Mouse (Mus musculus): ENCODE measurements at regions not wholly inside any gene's neighbourhood (a gene's known extent, or its start where the extent isn't known, plus 50 kb on each side); places are given as distances from the start of the nearest gene placed in this dataset.

- DNase-seq (ENCODE audit: low read depth, low spot score) = no peak
Measured at GRCm38 (mm10) chr7:89088141-89088540, 315.9 kb downstream of the Tmem135 start.

DNA sequence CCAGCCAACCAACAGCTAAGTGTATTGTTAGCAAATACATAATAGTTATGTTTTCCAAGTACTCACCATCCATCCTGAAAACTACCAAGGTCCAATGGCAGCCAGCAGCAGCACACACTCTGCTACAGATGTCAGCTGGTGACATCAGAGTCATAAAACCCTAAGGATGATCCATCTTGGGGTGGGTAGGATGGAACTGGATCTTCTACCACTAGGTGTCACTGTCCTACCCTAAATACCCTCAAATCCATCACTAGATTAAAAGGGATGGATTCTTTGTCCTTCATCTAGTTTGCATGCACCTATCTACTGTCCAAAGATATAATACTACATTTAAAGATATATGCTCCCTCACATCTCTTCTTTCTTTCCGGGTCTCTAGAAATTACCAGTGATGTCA is 317.7 kb downstream of the Tmem135 start:
- peak; percentile 46 for DNase-seq (ENCODE audit: low read depth, low spot score)

GRCm38 (mm10) chr7:89073939-89074690 is 329.9 kb downstream of the Tmem135 start:
- no peak for DNase-seq (ENCODE audit: low read depth, low spot score)

DNA sequence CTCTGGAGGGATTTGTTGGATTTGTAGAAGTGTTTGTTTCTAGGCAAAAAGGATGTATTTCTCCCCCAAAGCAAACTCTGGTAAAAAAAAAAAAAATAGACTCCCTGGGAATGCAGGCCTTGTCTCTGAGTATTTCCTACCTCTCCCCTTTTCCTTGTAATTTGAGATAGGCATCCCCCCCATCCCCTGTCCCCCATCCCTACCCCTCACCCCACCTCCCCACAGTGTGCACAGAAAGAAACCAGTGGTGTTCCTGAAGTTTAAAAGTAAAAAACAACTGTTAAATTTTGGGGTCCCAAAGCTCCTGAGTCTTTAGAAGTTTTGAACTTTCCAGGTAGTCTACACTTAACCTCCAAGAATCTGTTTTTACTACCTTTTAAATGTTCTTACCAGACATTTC is 334.0 kb downstream of the Tmem135 start:
- DNase-seq (ENCODE audit: low read depth, low spot score) = no peak

GRCm38 (mm10) chr7:89064462-89064861 is 339.6 kb downstream of the Tmem135 start:
- no peak for DNase-seq (ENCODE audit: low read depth, low spot score)

- DNase-seq (ENCODE audit: low read depth, low spot score) = no peak
Measured at GRCm38 (mm10) chr7:89063630-89064029, 340.4 kb downstream of the Tmem135 start.

DNA sequence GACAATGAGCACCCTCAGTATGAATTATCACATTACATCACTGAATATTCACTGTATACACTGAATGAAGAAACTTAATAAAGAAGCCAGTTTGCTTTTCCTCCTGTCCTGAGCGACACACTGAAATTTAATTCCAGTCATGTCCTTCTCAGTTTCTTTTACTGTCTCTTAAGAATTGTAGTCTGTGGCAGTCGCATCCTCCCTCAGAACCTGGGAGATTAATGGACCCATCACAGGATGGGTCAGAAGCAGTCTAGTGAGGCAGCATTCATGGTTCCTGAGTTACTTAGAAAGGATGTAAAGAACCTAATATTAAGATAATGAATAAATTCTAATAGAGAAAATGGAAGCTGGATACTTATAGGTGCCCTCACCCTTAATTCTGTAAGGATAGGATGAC is 349.5 kb downstream of the Tmem135 start:
- DNase-seq (ENCODE audit: low read depth, low spot score) = no peak

- no peak for DNase-seq (ENCODE audit: low read depth, low spot score)
Measured at GRCm38 (mm10) chr7:89051240-89051639, 352.8 kb downstream of the Tmem135 start.

DNA sequence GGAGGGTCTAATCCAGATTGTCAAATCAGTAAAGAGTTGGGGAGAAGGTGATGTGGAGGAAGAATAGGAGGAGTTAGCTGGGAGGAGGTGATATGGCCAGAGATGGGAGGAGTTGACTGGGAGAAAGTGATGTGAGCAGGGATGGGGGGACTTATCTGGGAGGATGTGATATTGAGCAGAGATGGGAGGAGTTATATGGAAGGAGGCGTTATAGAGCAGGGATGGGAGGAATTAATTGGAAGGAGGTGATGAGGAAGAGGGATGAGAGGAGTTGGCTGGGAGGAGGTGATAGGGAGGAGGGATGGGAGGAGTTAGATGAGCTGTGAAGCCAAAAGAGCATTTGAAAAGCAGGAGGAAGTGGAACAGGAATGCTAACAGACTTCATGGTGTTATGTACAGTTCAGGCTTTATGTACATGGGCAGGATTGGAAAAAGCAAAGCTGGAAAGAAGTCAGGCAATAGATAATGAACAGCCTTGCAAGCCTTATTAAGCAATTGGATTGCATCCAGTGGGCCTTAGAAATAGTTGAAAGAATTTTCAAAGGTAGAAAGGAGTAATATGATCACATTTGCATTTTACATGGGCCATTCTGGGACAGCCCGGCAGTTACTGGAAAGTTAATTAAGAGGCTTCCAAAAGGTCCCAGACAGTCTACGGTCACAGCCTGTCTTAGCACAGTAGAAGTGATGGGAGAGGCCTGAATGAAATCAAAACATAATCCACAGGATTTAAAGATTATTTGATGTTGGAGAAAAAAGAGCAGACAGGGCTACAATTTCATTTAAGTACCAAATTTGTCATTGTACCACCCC is 357.4 kb downstream of the Tmem135 start:
- DNase-seq (ENCODE audit: low read depth, low spot score) = no peak

DNA sequence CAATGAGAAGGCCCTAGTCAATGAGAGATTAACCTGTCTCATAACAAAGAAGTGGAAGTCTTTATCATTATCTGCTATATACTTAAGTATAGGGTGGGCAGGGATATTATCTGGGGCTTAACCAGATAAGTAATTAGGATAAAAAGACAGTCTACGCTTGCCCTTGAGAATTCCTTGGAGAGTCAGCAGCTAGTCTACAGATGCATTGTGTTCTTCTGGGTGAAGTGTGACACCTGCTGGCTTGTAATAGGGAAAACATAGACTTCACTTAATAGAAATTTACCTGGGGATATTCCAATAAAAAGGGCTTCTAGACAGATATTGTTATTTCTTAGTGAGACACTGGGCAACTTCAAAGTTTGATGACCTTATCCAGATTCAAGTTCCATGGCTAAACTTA is 361.0 kb downstream of the Tmem135 start:
- no peak for DNase-seq (ENCODE audit: low read depth, low spot score)

- no peak for DNase-seq (ENCODE audit: low read depth, low spot score)
Measured at GRCm38 (mm10) chr7:89041287-89041686, 362.7 kb downstream of the Tmem135 start.

DNA sequence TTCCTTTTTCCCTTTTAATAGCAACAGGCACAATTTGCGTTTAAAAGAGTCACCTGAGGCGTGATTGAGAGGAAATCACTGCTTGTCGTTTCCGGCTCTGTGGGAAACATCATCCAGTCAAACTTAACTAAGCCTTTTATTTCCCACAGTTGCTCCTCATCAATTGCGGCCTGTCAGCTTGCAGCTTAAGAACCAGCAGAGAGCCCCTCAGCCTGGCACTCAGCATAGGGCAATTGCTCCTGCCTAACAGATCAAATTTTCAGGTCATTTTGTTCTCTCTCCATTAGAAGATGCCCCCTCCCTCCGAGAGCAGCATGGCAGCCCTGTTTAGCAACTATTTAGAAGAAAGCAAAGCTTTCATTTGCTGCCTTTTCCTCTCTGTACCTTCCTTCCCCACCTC is 363.9 kb downstream of the Tmem135 start:
- DNase-seq (ENCODE audit: low read depth, low spot score) = peak; percentile 5

DNA sequence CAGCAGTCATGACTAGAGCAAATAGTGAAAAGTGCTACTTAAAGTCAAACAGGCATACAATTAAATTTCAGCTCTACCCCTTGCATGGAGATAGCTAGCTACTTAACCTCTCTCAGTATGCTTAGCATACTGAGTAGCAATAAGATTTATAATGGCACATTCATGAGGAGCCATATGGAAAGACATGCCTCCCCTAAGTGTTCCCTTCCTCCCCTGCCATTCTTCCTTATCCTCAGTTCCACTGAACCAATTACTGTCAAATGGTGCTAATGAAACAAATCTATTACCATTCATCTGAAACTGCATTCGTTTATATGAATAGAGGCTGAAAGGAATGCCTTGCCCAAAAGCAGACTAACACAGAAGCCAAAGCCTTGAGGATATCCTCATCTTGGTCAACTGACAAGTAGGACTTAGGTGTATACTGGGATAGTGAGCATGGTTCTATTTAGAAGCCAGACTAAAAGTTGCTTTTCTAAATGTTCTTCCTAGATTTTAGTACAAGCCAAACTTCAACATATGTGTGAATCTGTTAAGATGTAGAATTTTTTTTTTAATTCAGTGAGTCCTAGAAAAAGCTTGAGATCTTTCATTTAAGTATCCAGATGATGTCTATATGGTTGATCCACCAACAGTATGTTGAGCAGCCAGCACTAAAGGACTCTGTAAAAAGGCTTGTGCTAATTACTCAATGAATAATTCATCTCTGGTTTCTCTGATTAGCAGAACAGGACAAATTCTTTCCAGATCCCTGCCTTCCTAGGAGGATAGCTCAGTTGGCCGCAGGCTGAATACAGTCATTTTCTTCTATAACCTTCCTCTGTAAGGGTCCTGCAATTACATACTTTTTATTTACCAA is 368.7 kb downstream of the Tmem135 start:
- DNase-seq (ENCODE audit: low read depth, low spot score) = no peak

- no peak for DNase-seq (ENCODE audit: low read depth, low spot score)
Measured at GRCm38 (mm10) chr7:89023230-89024030, 380.6 kb downstream of the Tmem135 start.

DNA sequence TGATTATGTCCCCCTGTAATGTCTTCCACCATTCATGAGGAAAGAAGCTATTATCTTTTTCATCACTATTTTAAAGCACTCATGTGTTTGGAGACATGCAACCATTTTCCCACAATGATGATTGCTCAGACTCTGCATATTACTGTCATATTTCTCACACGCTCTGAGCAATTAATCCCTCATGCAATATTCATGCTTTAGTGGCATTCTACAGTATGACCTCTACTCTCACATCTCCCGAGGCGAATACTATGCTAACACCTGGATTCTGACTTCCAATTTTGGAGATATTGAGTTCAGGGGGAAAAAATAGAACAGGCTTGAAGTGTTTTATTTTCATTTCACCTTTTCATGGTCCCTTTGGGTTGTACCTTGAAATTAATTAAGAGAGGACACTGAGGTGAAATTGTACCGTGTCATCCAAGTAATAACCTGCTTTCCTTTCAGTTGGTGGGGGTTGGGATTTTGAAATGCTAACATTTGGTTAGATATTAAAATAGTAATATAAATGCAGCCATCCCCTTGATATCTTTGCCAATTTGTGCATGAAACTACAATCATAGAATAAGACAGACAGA is 405.1 kb downstream of the Tmem135 start:
- no peak for DNase-seq (ENCODE audit: low read depth, low spot score)

GRCm38 (mm10) chr7:88997815-88998477 is 406.1 kb downstream of the Tmem135 start:
- no peak for DNase-seq (ENCODE audit: low read depth, low spot score)

- no peak for DNase-seq (ENCODE audit: low read depth, low spot score)
Measured at GRCm38 (mm10) chr7:88974436-88974835, 429.6 kb downstream of the Tmem135 start.

DNA sequence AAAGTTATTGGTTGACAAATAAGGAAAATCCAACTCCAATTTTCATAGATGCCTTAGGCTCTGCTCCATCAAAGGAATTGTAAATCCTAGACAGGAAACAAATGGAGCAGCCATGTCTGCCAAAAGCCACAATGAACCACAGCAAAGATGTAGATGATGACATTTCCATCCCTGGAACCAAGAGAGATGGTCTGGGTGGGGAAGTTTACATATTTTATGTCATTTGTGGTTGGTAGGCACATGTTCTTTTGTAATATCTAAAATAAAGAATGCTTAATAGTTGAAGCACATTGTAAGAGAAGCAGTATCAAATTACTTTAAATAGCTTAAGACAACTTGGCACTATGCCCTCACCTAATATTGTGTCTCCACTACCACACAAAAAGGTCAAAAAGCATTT is 443.2 kb downstream of the Tmem135 start:
- DNase-seq (ENCODE audit: low read depth, low spot score) = no peak

DNA sequence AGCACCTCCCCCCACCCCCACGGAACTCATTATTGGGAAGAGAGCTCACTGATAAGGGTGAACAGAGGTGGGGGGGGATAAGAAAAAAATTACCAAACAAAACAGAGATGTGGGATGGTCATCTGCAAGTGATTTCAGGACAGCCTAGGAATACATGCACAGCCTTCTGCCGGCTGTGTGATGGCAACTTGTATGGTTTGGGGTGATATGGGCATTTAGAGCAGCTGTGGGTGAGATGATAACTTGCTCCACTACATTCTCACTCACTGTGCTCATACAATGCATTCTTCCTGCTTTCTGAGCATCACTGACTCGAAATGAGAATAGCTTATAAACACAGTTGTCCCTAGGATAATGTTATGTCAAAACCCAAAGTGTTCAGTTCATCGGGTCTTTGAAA is 443.8 kb downstream of the Tmem135 start:
- no peak for DNase-seq (ENCODE audit: low read depth, low spot score)

All from ZHBTc4 (cell line).